Mouse (Mus musculus) limb, embryonic 10.5 days (tissue): ENCODE measurements around the gene Vmn1r215. TPM values are rescaled to one million over a fixed set of nuclear protein-coding genes. Genes with fewer than 3 reads are reported as not detected.
"Not testable (repeated sequence)": the region's sequence is repeated elsewhere in the genome, so short reads cannot be mapped to it uniquely, and the experiment has no call there.

Experiments used
- DNase-seq: peaks from one replicate; pipeline ENCODE4 v3.0.0-alpha.2; 2017; ENCODE audit warnings: low spot score
- H3K27ac ChIP-seq: fragments of 300-500 bp; sonication (generic); 2 replicates; pipeline ENCODE4 v1.5.1; 2016; ENCODE audit warnings: mild to moderate bottlenecking
- H3K27me3 ChIP-seq: fragments of 300-500 bp; sonication (generic); 2 replicates; pipeline ENCODE4 v1.6.1; 2016; ENCODE audit warnings: low read depth, mild to moderate bottlenecking; ENCODE audit not compliant: poor library complexity, severe bottlenecking
- H3K36me3 ChIP-seq: fragments of 300-500 bp; sonication (generic); 2 replicates; pipeline ENCODE4 v1.6.1; 2016; ENCODE audit warnings: mild to moderate bottlenecking, moderate library complexity
- H3K4me1 ChIP-seq: fragments of 300-500 bp; sonication (generic); 2 replicates; pipeline ENCODE4 v1.6.1; 2016
- H3K4me3 ChIP-seq: fragments of 300-500 bp; sonication (generic); 2 replicates; pipeline ENCODE4 v1.5.1; 2016; ENCODE audit warnings: mild to moderate bottlenecking, moderate library complexity
- H3K9me3 ChIP-seq: fragments of 300-500 bp; sonication (generic); replicated peaks from 2 replicates; pipeline ENCODE4 v1.6.1; 2016; ENCODE audit warnings: mild to moderate bottlenecking
- WGBS: fragments of 180-500 bp; shearing (Covaris S2); methylation state at CpG from one replicate; pipeline ENCODE4 v1.1.7; 2016; 5-methylcytosine and 5-hydroxymethylcytosine counted together
- polyA plus RNA-seq: library from polyadenylated mRNA; unstranded; fragments of >200 nt; fragmentation: Nextera tagmentation; extraction: Ambion mirVana; gene quantifications from 2 replicates; pipeline ENCODE4 v1.2.1, GENCODE M21; 2016

Gene Vmn1r215
- polyA plus RNA-seq = not detected in 2 replicates

DNA sequence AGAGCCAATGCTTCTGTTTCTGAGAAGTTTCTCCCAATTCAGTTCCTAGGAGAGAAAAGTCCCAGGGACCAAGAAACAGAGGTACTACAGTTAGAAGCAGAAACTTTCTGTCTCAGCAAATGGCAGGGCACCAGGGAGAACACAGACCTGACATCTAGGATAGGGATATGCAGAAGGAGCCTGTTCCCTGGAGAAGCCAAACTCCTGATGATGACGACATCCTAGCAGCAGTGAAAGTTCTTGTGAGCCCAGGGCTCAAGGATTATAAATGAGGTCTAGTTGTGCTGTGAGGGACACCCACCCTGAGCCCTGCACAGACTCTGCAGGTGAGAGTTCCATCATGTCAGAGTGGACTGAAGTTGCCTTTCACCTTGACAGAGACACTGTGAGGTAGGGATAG lies at the start of gene Vmn1r215:
TSS of gene Vmn1r215 (plus strand) at position 301 of the 400 bp plus-strand sequence.
- WGBS = 87% methylated on average over 1 of the region's 1 CpGs
- Histone ChIP-seq H3K27ac (no peak within 1 kb of the TSS), H3K36me3 (no peaks in the 10 kb centered on the region), H3K4me1 (no peaks in the 10 kb centered on the region), H3K9me3 (no peaks in the 10 kb centered on the region), H3K27me3 (no peaks in the 10 kb centered on the region), H3K4me3 (no peak within 1 kb of the TSS)
- no peak for DNase-seq

DNA sequence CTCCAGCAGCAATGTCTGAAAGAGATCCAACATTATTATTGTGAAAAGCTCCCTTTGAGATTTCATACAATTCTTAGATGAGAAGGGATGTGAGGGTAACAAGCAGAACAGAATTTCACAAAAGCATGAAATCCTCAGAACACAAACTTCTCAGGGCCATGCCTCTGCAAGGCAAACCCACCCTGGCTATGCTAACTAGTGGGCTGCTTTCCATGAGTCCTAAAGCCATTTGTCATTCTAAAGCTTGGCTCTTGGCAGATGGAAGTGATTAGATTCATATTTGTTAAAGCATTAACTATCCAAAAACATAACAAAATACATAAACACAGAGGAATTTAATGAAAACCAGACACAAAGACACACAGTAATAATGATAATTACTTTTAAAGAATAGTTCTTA lies 49.7 kb upstream of the Vmn1r215 start:
- Histone ChIP-seq H3K9me3 (no peaks in the 10 kb centered on the region), H3K36me3 (no peaks in the 10 kb centered on the region), H3K27me3 (no peaks in the 10 kb centered on the region), H3K4me1 (no peaks in the 10 kb centered on the region), H3K27ac (no peak overlapping the region), H3K4me3 (no peak overlapping the region)
- no peak for DNase-seq

DNA sequence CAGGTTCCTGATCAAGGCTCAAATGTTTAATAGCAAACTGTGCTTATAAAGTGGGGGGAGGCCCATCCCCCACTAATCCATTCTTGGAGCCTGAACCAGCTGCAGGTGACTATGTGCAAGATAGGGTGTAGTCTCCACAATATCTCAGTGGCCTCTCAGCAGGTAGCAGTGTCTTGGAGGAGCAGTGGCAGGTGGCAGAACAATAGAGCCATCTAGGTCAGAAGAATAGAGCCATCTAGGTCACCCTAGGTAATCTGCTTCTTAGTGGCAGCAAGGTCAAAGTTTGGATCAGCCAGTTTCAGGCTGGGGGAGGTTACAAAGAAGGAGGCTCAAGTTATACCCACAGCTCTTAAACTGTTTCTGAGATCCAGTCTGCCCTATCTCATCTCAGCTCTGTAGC lies 43.0 kb upstream of the Vmn1r215 start:
- H3K27me3 ChIP-seq = no peaks in the 10 kb centered on the region
- no peak for DNase-seq
- no peaks in the 10 kb centered on the region for H3K9me3 ChIP-seq
- no peak overlapping the region for H3K27ac ChIP-seq
- no peaks in the 10 kb centered on the region for H3K4me1 ChIP-seq
- no peaks in the 10 kb centered on the region for H3K36me3 ChIP-seq
- no peak overlapping the region for H3K4me3 ChIP-seq

DNA sequence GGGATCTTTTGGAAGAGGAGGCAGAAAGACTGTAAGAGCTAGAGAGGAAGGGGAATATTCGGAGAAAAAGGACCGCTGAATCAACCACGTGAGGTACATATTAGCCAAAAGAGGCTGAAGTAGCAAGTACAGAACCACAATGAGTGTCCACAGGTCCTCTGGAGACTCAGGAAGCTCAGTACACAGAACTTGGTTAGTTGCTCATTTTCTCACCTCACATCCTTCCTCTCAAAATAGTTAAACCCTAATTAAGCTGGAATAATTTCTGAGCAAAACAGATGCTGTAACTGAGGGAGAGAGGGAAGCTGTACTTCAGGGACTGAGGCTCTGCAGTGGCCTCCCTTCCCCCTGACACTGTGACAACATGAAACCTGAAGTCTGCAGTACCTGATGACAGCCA lies 37.7 kb upstream of the Vmn1r215 start, which contains the start of gene Vmn1r214:
TSS of gene Vmn1r214 (plus strand) at position 301 of the 400 bp plus-strand sequence.
- Histone ChIP-seq H3K4me3 (no peak within 1 kb of the TSS), H3K27ac (no peak within 1 kb of the TSS), H3K36me3 (no peaks in the 10 kb centered on the region), H3K4me1 (no peaks in the 10 kb centered on the region), H3K27me3 (no peaks in the 10 kb centered on the region), H3K9me3 (no peaks in the 10 kb centered on the region)
- WGBS = 93% methylated on average over 3 of the region's 3 CpGs
- no peak for DNase-seq

DNA sequence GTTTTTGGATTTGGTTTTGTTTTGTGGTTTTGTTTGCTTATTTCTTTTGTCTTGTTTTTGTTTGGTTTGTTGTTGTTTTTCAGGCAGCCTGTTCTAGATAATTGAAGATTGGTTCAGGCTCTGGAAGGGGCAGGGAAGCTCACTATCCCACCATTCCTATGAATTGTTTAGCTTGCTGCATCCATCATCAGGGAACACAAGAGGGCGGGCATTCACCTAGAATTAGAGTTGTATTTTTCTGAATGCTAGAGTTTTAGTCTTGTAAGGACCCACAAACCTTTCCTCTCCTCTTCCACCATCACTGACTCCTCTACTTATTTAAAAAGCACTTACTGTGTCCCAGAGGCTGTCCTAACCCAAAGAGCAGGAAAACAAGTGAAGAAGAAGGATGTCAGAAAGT lies 10.0 kb upstream of the Vmn1r215 start:
- Histone ChIP-seq H3K27ac (no peak overlapping the region), H3K9me3 (no peaks in the 10 kb centered on the region), H3K4me1 (no peaks in the 10 kb centered on the region), H3K4me3 (no peak overlapping the region), H3K27me3 (no peaks in the 10 kb centered on the region), H3K36me3 (no peaks in the 10 kb centered on the region)
- WGBS = 70% methylated on average over 1 of the region's 1 CpGs
- DNase-seq = no peak

DNA sequence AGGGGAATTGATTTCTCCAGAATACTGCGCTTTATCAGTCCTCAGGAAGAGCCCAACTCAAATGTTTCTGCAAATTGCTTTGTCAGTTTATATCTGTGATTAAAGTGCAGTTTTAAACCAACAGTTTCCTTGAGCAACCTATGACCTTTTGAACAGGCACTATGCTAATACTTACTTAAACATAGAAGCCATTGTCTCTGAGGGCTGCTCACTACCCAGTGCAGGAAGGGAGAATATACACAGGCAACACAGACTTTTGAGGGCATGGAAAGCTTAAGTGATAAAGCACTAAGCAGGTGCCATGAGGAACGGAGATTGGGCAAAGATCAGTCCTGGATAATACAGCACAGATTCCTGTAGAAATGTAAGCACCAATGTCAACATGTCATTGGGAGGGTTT lies 1.5 kb downstream of the Vmn1r215 start:
- Histone ChIP-seq H3K36me3 (no peaks in the 10 kb centered on the region), H3K4me3 (no peak overlapping the region), H3K4me1 (no peaks in the 10 kb centered on the region), H3K27ac (no peak overlapping the region), H3K9me3 (no peaks in the 10 kb centered on the region), H3K27me3 (no peaks in the 10 kb centered on the region)
- no peak for DNase-seq
- WGBS = 94% methylated on average over 2 of the region's 2 CpGs

DNA sequence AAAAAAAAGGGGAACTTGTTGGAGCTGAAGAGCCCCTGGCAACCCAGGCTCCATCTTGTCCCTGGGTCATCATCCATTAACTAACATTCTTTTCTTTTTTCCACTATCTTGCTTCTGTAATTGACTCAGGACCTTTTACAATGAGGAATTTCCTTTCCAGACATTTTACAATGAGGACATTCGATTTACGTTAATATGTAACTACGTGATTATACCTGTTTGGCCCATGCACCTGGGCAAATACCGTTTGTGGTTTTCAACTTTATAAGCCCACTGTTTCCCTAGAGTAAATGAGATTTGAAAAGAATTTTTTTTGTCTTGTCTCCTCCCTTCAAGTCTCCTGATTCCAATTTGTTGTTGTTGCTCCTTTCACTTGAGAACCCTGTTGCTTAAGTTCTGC lies 26.6 kb downstream of the Vmn1r215 start:
- H3K4me3 ChIP-seq = no peak overlapping the region
- WGBS = 93% methylated on average over 4 of the region's 4 CpGs

DNA sequence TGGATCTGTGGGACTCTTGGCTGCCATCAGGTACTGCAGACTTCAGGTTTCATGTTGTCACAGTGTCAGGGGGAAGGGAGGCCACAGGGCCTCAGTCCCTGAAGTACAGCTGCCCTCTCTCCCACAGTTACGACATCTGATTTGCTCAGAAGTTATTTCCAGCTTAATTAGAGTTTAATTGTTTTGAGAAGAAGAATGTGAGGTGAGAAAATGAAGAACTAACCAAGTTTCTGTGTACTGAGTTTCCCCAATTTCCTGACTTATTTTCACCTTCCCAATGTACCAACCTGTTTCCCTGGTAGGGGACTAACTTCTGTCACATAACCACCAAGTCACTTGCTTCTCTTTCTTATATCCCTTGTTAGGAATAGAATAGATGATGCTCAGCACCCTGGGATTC lies 50.3 kb downstream of the Vmn1r215 start, which contains the start of gene Vmn1r217:
TSS of gene Vmn1r217 (minus strand) at position 101 of the 400 bp plus-strand sequence.
- not testable (repeated sequence) for H3K36me3 ChIP-seq, H3K9me3 ChIP-seq, H3K27ac ChIP-seq, DNase-seq, H3K27me3 ChIP-seq, H3K4me3 ChIP-seq, H3K4me1 ChIP-seq
- 84% methylated on average over 1 of the region's 1 CpGs for WGBS

More for the DNA sequence above, 26.6 kb downstream of the Vmn1r215 start:
- H3K9me3 ChIP-seq = no peaks in the 10 kb centered on the region
- no peak for DNase-seq
- H3K27ac ChIP-seq = no peak overlapping the region
- H3K4me1 ChIP-seq = no peaks in the 10 kb centered on the region
- H3K36me3 ChIP-seq = no peaks in the 10 kb centered on the region
- no peaks in the 10 kb centered on the region for H3K27me3 ChIP-seq

DNA sequence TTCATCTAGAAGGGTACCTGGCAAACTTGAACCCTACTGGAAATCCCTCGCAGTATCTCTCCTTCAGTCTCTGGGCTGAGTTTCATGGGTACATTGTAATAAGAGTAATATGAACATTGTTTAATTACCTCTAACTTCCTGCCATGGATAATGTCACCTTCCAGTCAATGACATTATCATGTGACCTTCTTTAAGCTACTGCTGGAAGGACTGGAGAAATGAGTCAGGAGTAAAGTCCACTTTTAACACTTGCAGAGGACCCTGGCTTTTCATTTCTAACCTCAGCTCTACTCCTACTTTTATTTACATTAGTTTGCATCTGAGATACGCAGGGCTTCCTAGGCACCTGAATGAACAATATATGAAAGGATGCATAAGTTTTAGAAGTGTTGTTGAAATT lies 52.8 kb downstream of the Vmn1r215 start:
- Histone ChIP-seq H3K4me3 (no peak overlapping the region), H3K36me3 (no peaks in the 10 kb centered on the region), H3K27ac (no peak overlapping the region), H3K27me3 (no peaks in the 10 kb centered on the region), H3K9me3 (no peaks in the 10 kb centered on the region), H3K4me1 (no peaks in the 10 kb centered on the region)
- DNase-seq = no peak
- 95% methylated on average over 2 of the region's 2 CpGs for WGBS

Other genes with a start within 250 kb of the Vmn1r215 start
- gene Vmn1r210, start 236.7 kb upstream of the Vmn1r215 start, polyA plus RNA-seq = not detected in 2 replicates
- not detected in 2 replicates for gene Vmn1r211, start 210.5 kb upstream of the Vmn1r215 start, polyA plus RNA-seq
- gene Vmn1r212, start 183.8 kb upstream of the Vmn1r215 start, polyA plus RNA-seq = not detected in 2 replicates
- gene Vmn1r213, start 60.4 kb upstream of the Vmn1r215 start, polyA plus RNA-seq = not detected in 2 replicates
- not detected in 2 replicates for gene Vmn1r214, start 37.6 kb upstream of the Vmn1r215 start, polyA plus RNA-seq
- gene Vmn1r217, start 50.2 kb downstream of the Vmn1r215 start, polyA plus RNA-seq = not detected in 2 replicates
- not detected in 2 replicates for gene Vmn1r218, start 65.1 kb downstream of the Vmn1r215 start, polyA plus RNA-seq
- 0.01 TPM in 2 replicates for gene Vmn1r219, start 91.3 kb downstream of the Vmn1r215 start, polyA plus RNA-seq
- not detected in 2 replicates for gene Vmn1r220, start 120.0 kb downstream of the Vmn1r215 start, polyA plus RNA-seq
- not detected in 2 replicates for gene Vmn1r221, start 146.1 kb downstream of the Vmn1r215 start, polyA plus RNA-seq
- gene Vmn1r222, start 167.9 kb downstream of the Vmn1r215 start, polyA plus RNA-seq = not detected in 2 replicates
- 0.05 TPM in 1 of 2 replicates, not detected in the other for gene Vmn1r223, start 179.1 kb downstream of the Vmn1r215 start, polyA plus RNA-seq